Mouse (Mus musculus) embryonic fibroblast, embryonic 13.5 days (primary cell): ENCODE data around the gene Chd1. TPM values are rescaled to one million over a fixed set of nuclear protein-coding genes. Genes with fewer than 3 reads are reported as not detected.
A peak's percentile ranks its signal among the peaks of the same experiment; 100 is the strongest.

Source experiments
- H3K27ac ChIP-seq: 2 replicates; pipeline ENCODE4 v1.5.1; 2012; ENCODE audit warnings: low read length, control low read depth, inconsistent platforms; ENCODE audit not compliant: insufficient read depth
- H3K4me1 ChIP-seq: 2 replicates; pipeline ENCODE4 v1.6.1; 2011; ENCODE audit warnings: low read length; ENCODE audit not compliant: control insufficient read depth, insufficient read depth
- H3K4me3 ChIP-seq: 2 replicates; pipeline ENCODE4 v1.5.1; 2011; ENCODE audit warnings: mild to moderate bottlenecking, control low read depth, low read length; ENCODE audit not compliant: insufficient read depth
- CTCF ChIP-seq: IDR thresholded peaks from 2 replicates; pipeline ENCODE4 v1.5.1; 2011; ENCODE audit warnings: mild to moderate bottlenecking, control low read depth, low read length, moderate library complexity, borderline replicate concordance; ENCODE audit not compliant: insufficient read depth
- POLR2A ChIP-seq: IDR thresholded peaks from 2 replicates; pipeline ENCODE4 v1.6.1; 2011; ENCODE audit warnings: low read depth, mild to moderate bottlenecking, control low read depth, low read length, moderate library complexity
- polyA plus RNA-seq: library from polyadenylated mRNA; stranded (reverse); fragments of >200 nt; gene quantifications from 2 replicates; pipeline ENCODE4 v1.2.4, GENCODE M21; 2011; ENCODE audit warnings: low read depth; ENCODE audit not compliant: missing spikeins, insufficient read length

The Chd1 gene
- 33.8 TPM in 2 replicates for polyA plus RNA-seq

GRCm38 (mm10) chr17:15704475-15705300 lies at the start of gene Chd1:
TSS of gene Chd1 (plus strand) at chr17:15704967.
- TF ChIP-seq CTCF (no peak), POLR2A (peak; percentile 81)
- H3K4me3 ChIP-seq: peak within 1 kb of the TSS; percentile 96
- no peaks in the 10 kb centered on the region for H3K4me1 ChIP-seq
- peak within 1 kb of the TSS; percentile 95 for H3K27ac ChIP-seq

GRCm38 (mm10) chr17:15656881-15657607 lies 47.7 kb upstream of the Chd1 start:
- Histone ChIP-seq H3K4me1 (0 out of 2 replicates have a peak, but pooled peaks cover 5% of the 10 kb centered on the region), H3K4me3 (no peak overlapping the region), H3K27ac (no peak overlapping the region)
- TF ChIP-seq POLR2A (no peak), CTCF (no peak)

- Histone ChIP-seq H3K4me1 (no peaks in the 10 kb centered on the region), H3K4me3 (no peak overlapping the region), H3K27ac (no peak overlapping the region)
- no peak for TF ChIP-seq CTCF
- TF ChIP-seq POLR2A: no peak
These were observed 31.9 kb upstream of the Chd1 start for GRCm38 (mm10) chr17:15672870-15673269.

GRCm38 (mm10) chr17:15677970-15678645 lies 26.7 kb upstream of the Chd1 start:
- Histone ChIP-seq H3K27ac (no peak overlapping the region), H3K4me3 (no peak overlapping the region), H3K4me1 (no peaks in the 10 kb centered on the region)
- TF ChIP-seq POLR2A: no peak
- no peak for TF ChIP-seq CTCF

GRCm38 (mm10) chr17:15679966-15680630 lies 24.7 kb upstream of the Chd1 start:
- no peak overlapping the region for H3K27ac ChIP-seq
- H3K4me1 ChIP-seq: no peaks in the 10 kb centered on the region
- H3K4me3 ChIP-seq: no peak overlapping the region
- TF ChIP-seq CTCF (no peak), POLR2A (no peak)

- TF ChIP-seq CTCF: no peak
- no peak for TF ChIP-seq POLR2A
- no peaks in the 10 kb centered on the region for H3K4me1 ChIP-seq
- H3K4me3 ChIP-seq: no peak overlapping the region
- H3K27ac ChIP-seq: no peak overlapping the region
These were observed 24.1 kb upstream of the Chd1 start for GRCm38 (mm10) chr17:15680661-15681060.

- no peak overlapping the region for H3K4me3 ChIP-seq
- no peaks in the 10 kb centered on the region for H3K4me1 ChIP-seq
- H3K27ac ChIP-seq: no peak overlapping the region
- TF ChIP-seq POLR2A (no peak), CTCF (no peak)
These were observed 18.4 kb upstream of the Chd1 start for GRCm38 (mm10) chr17:15686396-15686795.

- TF ChIP-seq POLR2A (no peak), CTCF (no peak)
- Histone ChIP-seq H3K4me1 (no peaks in the 10 kb centered on the region), H3K27ac (no peak overlapping the region), H3K4me3 (no peak overlapping the region)
These were observed 14.5 kb upstream of the Chd1 start for GRCm38 (mm10) chr17:15690304-15690703.

GRCm38 (mm10) chr17:15695566-15695965 lies 9.2 kb upstream of the Chd1 start:
- TF ChIP-seq CTCF: no peak
- TF ChIP-seq POLR2A: no peak
- no peak overlapping the region for H3K27ac ChIP-seq
- H3K4me3 ChIP-seq: no peak overlapping the region

GRCm38 (mm10) chr17:15698956-15699355 lies 5.8 kb upstream of the Chd1 start:
- Histone ChIP-seq H3K4me1 (no peaks in the 10 kb centered on the region), H3K4me3 (no peak overlapping the region), H3K27ac (no peak overlapping the region)
- no peak for TF ChIP-seq CTCF
- TF ChIP-seq POLR2A: no peak

More at GRCm38 (mm10) chr17:15695566-15695965, 9.2 kb upstream of the Chd1 start:
- H3K4me1 ChIP-seq: no peaks in the 10 kb centered on the region
